Mouse (Mus musculus) layer of hippocampus, adult 9-11 months (tissue): ENCODE measurements around the gene Vipr2.

Experiments
- DNase-seq: peaks from one replicate; pipeline ENCODE4 v3.0.0; 2022

Vipr2 gene

GRCm38 (mm10) chr12:116077074-116077854 lies at the start of gene Vipr2:
Gene Vipr2 (plus strand): TSS chr12:116077726.
- no peak for DNase-seq

GRCm38 (mm10) chr12:116028095-116028494 lies 49.4 kb upstream of the Vipr2 start:
- no peak for DNase-seq

- DNase-seq: no peak
Observed at GRCm38 (mm10) chr12:116035346-116035745, 42.2 kb upstream of the Vipr2 start.

- no peak for DNase-seq
Observed at GRCm38 (mm10) chr12:116044785-116045184, 32.7 kb upstream of the Vipr2 start.

- DNase-seq: peak; percentile 98
Observed at GRCm38 (mm10) chr12:116047440-116048377, 29.8 kb upstream of the Vipr2 start, which contains the start of gene Zfp386. Gene Zfp386 (plus strand): TSS chr12:116047724.

DNA sequence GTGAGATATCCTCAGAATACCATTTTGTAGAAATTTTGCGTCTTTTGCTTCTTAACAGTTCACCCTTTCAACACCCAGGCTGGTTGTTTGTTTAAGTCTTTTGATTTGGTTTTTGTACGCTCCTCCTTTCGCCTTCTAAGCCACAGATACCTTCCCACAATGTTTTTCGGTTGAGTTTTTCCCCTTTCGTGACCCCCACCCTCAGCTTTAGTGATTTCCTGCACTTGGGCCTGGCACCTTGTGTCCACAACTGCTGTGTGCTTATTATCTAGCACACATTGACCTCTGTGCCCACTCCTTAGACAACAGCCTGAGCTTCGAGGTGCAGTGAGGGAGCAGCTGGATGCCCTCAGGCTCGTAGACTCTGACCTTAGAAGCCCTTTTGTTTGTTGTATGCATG lies 28.8 kb upstream of the Vipr2 start:
- no peak for DNase-seq

GRCm38 (mm10) chr12:116049236-116049635 lies 28.3 kb upstream of the Vipr2 start:
- no peak for DNase-seq

- DNase-seq: no peak
Observed at GRCm38 (mm10) chr12:116049701-116050100, 27.8 kb upstream of the Vipr2 start.

GRCm38 (mm10) chr12:116054342-116054741 lies 23.2 kb upstream of the Vipr2 start:
- DNase-seq: no peak

- DNase-seq: no peak
Observed at GRCm38 (mm10) chr12:116056112-116056511, 21.4 kb upstream of the Vipr2 start.

GRCm38 (mm10) chr12:116061561-116062193 lies 15.8 kb upstream of the Vipr2 start:
- DNase-seq: no peak

- DNase-seq: no peak
Observed at GRCm38 (mm10) chr12:116062194-116062583, 15.3 kb upstream of the Vipr2 start.

GRCm38 (mm10) chr12:116063020-116063419 lies 14.5 kb upstream of the Vipr2 start:
- DNase-seq: no peak

DNA sequence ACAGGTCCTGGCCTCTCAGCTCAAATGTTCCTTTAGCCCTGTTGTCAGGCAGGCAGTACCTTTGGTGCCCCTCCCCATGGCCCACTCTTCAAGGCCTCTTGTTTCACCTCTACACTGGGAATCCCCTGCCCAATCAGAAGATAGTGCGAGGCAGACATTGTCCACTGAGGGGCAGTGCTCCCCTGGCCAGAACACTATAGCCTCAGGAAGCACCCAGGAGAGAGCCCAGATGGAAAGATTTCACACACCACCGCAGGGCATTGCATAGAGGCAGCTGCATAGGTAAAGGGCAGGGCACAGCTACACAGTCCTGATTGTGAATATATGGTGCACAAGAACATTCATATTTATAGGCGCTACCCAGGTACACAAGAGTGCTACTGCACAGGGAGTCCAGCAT lies 6.5 kb upstream of the Vipr2 start:
- DNase-seq: no peak

DNA sequence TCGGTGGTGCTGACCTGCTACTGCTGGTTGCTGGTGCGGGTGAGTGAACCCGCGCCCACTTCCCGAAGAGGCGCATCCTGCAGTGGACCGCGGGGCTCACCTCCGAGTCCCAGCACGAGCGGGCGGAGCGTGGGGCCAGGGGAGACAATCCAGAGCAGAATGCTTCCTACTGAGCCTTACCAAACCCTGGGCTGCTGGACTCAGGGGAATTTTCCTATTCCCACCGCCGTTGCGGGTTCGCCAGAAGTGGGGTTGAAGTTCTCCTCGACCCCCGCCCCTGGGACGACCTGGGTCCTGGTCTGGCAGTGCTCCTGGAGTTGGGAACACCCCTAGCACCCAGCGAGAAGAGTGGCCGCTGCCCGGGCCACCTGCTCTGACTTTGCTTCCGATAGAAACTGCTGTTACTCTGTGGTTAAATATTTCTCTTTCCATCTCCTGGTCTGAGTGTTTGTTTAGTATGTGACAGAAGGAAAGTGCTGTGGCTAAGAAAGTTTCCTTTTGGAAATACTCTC lies 385 bp downstream of the Vipr2 start:
- DNase-seq: no peak

DNA sequence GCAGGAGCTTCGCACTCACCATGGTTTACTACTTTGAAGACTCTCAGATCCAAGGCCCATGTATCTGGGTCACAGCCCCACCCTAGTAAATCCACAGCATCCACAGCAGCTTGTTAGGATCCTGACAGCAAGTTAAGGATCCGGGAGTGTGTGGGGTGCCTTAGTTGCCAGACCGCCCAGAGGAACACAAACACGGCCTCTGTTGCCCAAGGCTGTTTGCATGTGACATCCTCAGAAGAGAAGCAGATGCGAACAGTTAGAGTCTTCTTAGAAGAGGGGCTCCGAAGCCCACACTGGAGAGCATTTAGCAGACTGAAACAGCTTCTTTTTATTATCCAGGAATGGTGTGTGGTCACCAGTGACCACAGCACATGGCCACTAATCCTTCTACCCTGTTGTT lies 5.6 kb downstream of the Vipr2 start:
- DNase-seq: no peak

GRCm38 (mm10) chr12:116084294-116084693 lies 6.8 kb downstream of the Vipr2 start:
- DNase-seq: no peak

GRCm38 (mm10) chr12:116086951-116087600 lies 9.6 kb downstream of the Vipr2 start:
- no peak for DNase-seq

GRCm38 (mm10) chr12:116089836-116090235 lies 12.3 kb downstream of the Vipr2 start:
- DNase-seq: no peak

- no peak for DNase-seq
Observed at GRCm38 (mm10) chr12:116094765-116095555, 17.4 kb downstream of the Vipr2 start.

- peak; percentile 4 for DNase-seq
Observed at GRCm38 (mm10) chr12:116096361-116096904, 18.9 kb downstream of the Vipr2 start.
